Mouse (Mus musculus): ENCODE results near the gene Ptgr1. TPM values are rescaled to one million over a fixed set of nuclear protein-coding genes. Genes with fewer than 3 reads are reported as not detected.

Gene Ptgr1
- polyA plus RNA-seq, 1 experiment from 2014 or later, result 14.7 TPM

- Histone ChIP-seq H3K27me3 (ENCODE audit: control insufficient read depth, insufficient read depth, low read length) (no peaks in the 10 kb centered on the region), H3K36me3 (ENCODE audit: control insufficient read depth, insufficient read depth, low read length) (no peaks in the 10 kb centered on the region), H3K27ac (ENCODE audit: low read depth, low read length) (no peak overlapping the region), H3K4me3 (ENCODE audit: low read depth, low read length) (no peak overlapping the region), H3K4me1 (ENCODE audit: control insufficient read depth, insufficient read depth, low read length) (no peaks in the 10 kb centered on the region), H3K4me2 (ENCODE audit: low read depth) (no peak overlapping the region), H3K9me3 (ENCODE audit: control insufficient read depth, low read length) (no peaks in the 10 kb centered on the region), H3K9ac (ENCODE audit: low read length) (no peak overlapping the region)
- ATAC-seq (ENCODE audit: insufficient read depth, low FRiP score, low TSS enrichment), result no peak
- no peak for DNase-seq (ENCODE audit: low spot score)
- WGBS, result 81% methylated on average over 5 of the region's 5 CpGs
Observed at GRCm38 (mm10) chr4:58997081-58997480, 10.2 kb upstream of the Ptgr1 start.

GRCm38 (mm10) chr4:58995251-58995693, 8.4 kb upstream of the Ptgr1 start:
- WGBS, result 77% methylated on average over 8 of the region's 8 CpGs
- H3K36me3 ChIP-seq (ENCODE audit: control insufficient read depth, insufficient read depth, low read length), result no peaks in the 10 kb centered on the region
- H3K27ac ChIP-seq (ENCODE audit: low read depth, low read length), result no peak overlapping the region
- H3K4me2 ChIP-seq (ENCODE audit: low read depth), result no peak overlapping the region
- DNase-seq (ENCODE audit: low spot score) (no peak), ATAC-seq (ENCODE audit: insufficient read depth, low FRiP score, low TSS enrichment) (no peak)
- no peaks in the 10 kb centered on the region for H3K9me3 ChIP-seq (ENCODE audit: control insufficient read depth, low read length)
- H3K27me3 ChIP-seq (ENCODE audit: control insufficient read depth, insufficient read depth, low read length), result no peaks in the 10 kb centered on the region
- H3K4me1 ChIP-seq (ENCODE audit: control insufficient read depth, insufficient read depth, low read length), result no peaks in the 10 kb centered on the region
- no peak overlapping the region for H3K4me3 ChIP-seq (ENCODE audit: low read depth, low read length)
- no peak overlapping the region for H3K9ac ChIP-seq (ENCODE audit: low read length)

GRCm38 (mm10) chr4:58994762-58995161, 7.8 kb upstream of the Ptgr1 start, which contains the start of gene Dnajc25:
Gene Dnajc25, plus strand, starts transcription at chr4:58995062.
- Histone ChIP-seq H3K9me3 (ENCODE audit: control insufficient read depth, low read length) (no peaks in the 10 kb centered on the region), H3K4me1 (ENCODE audit: control insufficient read depth, insufficient read depth, low read length) (no peaks in the 10 kb centered on the region), H3K36me3 (ENCODE audit: control insufficient read depth, insufficient read depth, low read length) (no peaks in the 10 kb centered on the region), H3K4me2 (ENCODE audit: low read depth) (no peak within 1 kb of the TSS), H3K4me3 (ENCODE audit: low read depth, low read length) (no peak within 1 kb of the TSS), H3K27me3 (ENCODE audit: control insufficient read depth, insufficient read depth, low read length) (no peaks in the 10 kb centered on the region), H3K9ac (ENCODE audit: low read length) (no peak within 1 kb of the TSS), H3K27ac (ENCODE audit: low read depth, low read length) (no peak within 1 kb of the TSS)
- no peak for DNase-seq (ENCODE audit: low spot score)
- 94% methylated on average over 4 of the region's 4 CpGs for WGBS
- no peak for ATAC-seq (ENCODE audit: insufficient read depth, low FRiP score, low TSS enrichment)

GRCm38 (mm10) chr4:58992195-58992594, 5.3 kb upstream of the Ptgr1 start:
- Histone ChIP-seq H3K4me3 (ENCODE audit: low read depth, low read length) (no peak overlapping the region), H3K27me3 (ENCODE audit: control insufficient read depth, insufficient read depth, low read length) (no peaks in the 10 kb centered on the region), H3K9ac (ENCODE audit: low read length) (no peak overlapping the region), H3K4me2 (ENCODE audit: low read depth) (no peak overlapping the region), H3K9me3 (ENCODE audit: control insufficient read depth, low read length) (no peaks in the 10 kb centered on the region), H3K4me1 (ENCODE audit: control insufficient read depth, insufficient read depth, low read length) (peaks cover under 1% of the 10 kb centered on the region; the same call in 1 of the 2 replicates), H3K36me3 (ENCODE audit: control insufficient read depth, insufficient read depth, low read length) (no peaks in the 10 kb centered on the region), H3K27ac (ENCODE audit: low read depth, low read length) (no peak overlapping the region)
- ATAC-seq (ENCODE audit: insufficient read depth, low FRiP score, low TSS enrichment) (no peak), DNase-seq (ENCODE audit: low spot score) (no peak)
- 77% methylated on average over 5 of the region's 5 CpGs for WGBS

- peaks cover 3% of the 10 kb centered on the region; the same call in 1 of the 2 replicates for H3K4me1 ChIP-seq (ENCODE audit: control insufficient read depth, insufficient read depth, low read length)
- ATAC-seq (ENCODE audit: insufficient read depth, low FRiP score, low TSS enrichment), result no peak
- WGBS, result 91% methylated on average over 17 of the region's 17 CpGs
- H3K36me3 ChIP-seq (ENCODE audit: control insufficient read depth, insufficient read depth, low read length), result no peaks in the 10 kb centered on the region
- no peaks in the 10 kb centered on the region for H3K27me3 ChIP-seq (ENCODE audit: control insufficient read depth, insufficient read depth, low read length)
- DNase-seq (ENCODE audit: low spot score), result no peak
- H3K4me2 ChIP-seq (ENCODE audit: low read depth), result no peak overlapping the region
- H3K9ac ChIP-seq (ENCODE audit: low read length), result no peak overlapping the region
- no peaks in the 10 kb centered on the region for H3K9me3 ChIP-seq (ENCODE audit: control insufficient read depth, low read length)
- H3K4me3 ChIP-seq (ENCODE audit: low read depth, low read length), result no peak overlapping the region
- no peak overlapping the region for H3K27ac ChIP-seq (ENCODE audit: low read depth, low read length)
Observed at GRCm38 (mm10) chr4:58990609-58991434, 3.9 kb upstream of the Ptgr1 start.

DNA sequence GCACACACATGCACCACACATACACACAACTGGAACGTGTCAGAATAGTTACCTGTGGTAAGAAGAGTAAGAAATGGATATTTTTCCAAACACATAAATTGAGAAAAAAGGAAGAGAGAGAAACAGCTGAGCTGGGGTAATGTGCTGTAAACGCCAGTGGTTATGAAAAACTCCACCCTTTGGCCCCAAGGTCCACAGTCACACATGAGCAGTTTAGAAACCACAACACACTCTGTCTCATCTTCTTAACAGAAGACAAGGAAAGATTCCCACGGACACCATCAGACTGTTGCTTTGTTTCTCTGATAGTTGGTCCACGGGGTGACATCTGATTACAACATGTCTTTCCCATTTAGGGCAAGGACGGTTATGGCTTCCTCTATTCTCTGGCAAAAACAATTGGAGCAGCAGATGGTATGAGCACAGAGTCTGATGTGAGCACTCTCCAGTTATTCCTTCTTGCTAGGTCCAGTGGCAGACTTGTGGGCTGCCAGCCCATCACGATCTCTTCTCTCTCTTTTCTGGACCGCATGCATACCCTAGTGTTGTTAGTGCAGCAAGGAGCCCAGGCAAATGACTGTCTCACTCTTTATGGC, 2.5 kb upstream of the Ptgr1 start:
- 85% methylated on average over 7 of the region's 7 CpGs for WGBS
- H3K9ac ChIP-seq (ENCODE audit: low read length), result no peak overlapping the region
- peaks cover 3% of the 10 kb centered on the region; the same call in 1 of the 2 replicates for H3K4me1 ChIP-seq (ENCODE audit: control insufficient read depth, insufficient read depth, low read length)
- no peaks in the 10 kb centered on the region for H3K36me3 ChIP-seq (ENCODE audit: control insufficient read depth, insufficient read depth, low read length)
- H3K4me3 ChIP-seq (ENCODE audit: low read depth, low read length), result no peak overlapping the region
- H3K27ac ChIP-seq (ENCODE audit: low read depth, low read length), result no peak overlapping the region
- ATAC-seq (ENCODE audit: insufficient read depth, low FRiP score, low TSS enrichment) (no peak), DNase-seq (ENCODE audit: low spot score) (no peak)
- H3K4me2 ChIP-seq (ENCODE audit: low read depth), result no peak overlapping the region
- no peaks in the 10 kb centered on the region for H3K9me3 ChIP-seq (ENCODE audit: control insufficient read depth, low read length)
- H3K27me3 ChIP-seq (ENCODE audit: control insufficient read depth, insufficient read depth, low read length), result no peaks in the 10 kb centered on the region

- DNase-seq (ENCODE audit: low spot score) (peak; percentile 78), ATAC-seq (ENCODE audit: insufficient read depth, low FRiP score, low TSS enrichment) (peak; percentile 67; the same call in 1 of the 2 replicates)
- Histone ChIP-seq H3K4me3 (ENCODE audit: low read depth, low read length) (no peak overlapping the region), H3K4me2 (ENCODE audit: low read depth) (no peak overlapping the region), H3K4me1 (ENCODE audit: control insufficient read depth, insufficient read depth, low read length) (peaks cover 3% of the 10 kb centered on the region; the same call in 1 of the 2 replicates), H3K9me3 (ENCODE audit: control insufficient read depth, low read length) (no peaks in the 10 kb centered on the region), H3K27ac (ENCODE audit: low read depth, low read length) (no peak overlapping the region), H3K9ac (ENCODE audit: low read length) (no peak overlapping the region), H3K36me3 (ENCODE audit: control insufficient read depth, insufficient read depth, low read length) (no peaks in the 10 kb centered on the region), H3K27me3 (ENCODE audit: control insufficient read depth, insufficient read depth, low read length) (no peaks in the 10 kb centered on the region)
- WGBS, result 26% methylated on average over 7 of the region's 7 CpGs
Observed at GRCm38 (mm10) chr4:58985157-58985648, 1.7 kb downstream of the Ptgr1 start.

GRCm38 (mm10) chr4:58982806-58983205, 4.1 kb downstream of the Ptgr1 start:
- H3K27me3 ChIP-seq (ENCODE audit: control insufficient read depth, insufficient read depth, low read length), result no peaks in the 10 kb centered on the region
- H3K27ac ChIP-seq (ENCODE audit: low read depth, low read length), result no peak overlapping the region
- ATAC-seq (ENCODE audit: insufficient read depth, low FRiP score, low TSS enrichment) (no peak), DNase-seq (ENCODE audit: low spot score) (no peak)
- WGBS, result 91% methylated on average over 8 of the region's 8 CpGs
- H3K4me2 ChIP-seq (ENCODE audit: low read depth), result no peak overlapping the region
- H3K9me3 ChIP-seq (ENCODE audit: control insufficient read depth, low read length), result no peaks in the 10 kb centered on the region
- no peak overlapping the region for H3K9ac ChIP-seq (ENCODE audit: low read length)
- H3K36me3 ChIP-seq (ENCODE audit: control insufficient read depth, insufficient read depth, low read length), result no peaks in the 10 kb centered on the region
- peaks cover 3% of the 10 kb centered on the region; the same call in 1 of the 2 replicates for H3K4me1 ChIP-seq (ENCODE audit: control insufficient read depth, insufficient read depth, low read length)
- no peak overlapping the region for H3K4me3 ChIP-seq (ENCODE audit: low read depth, low read length)

Measured in neural tube, embryonic 11.5 days (tissue).